Mouse (Mus musculus): ENCODE measurements at regions not wholly inside any gene's neighbourhood (a gene's known extent, or its start where the extent isn't known, plus 50 kb on each side); places are given as distances from the start of the nearest gene placed in this dataset.

DNA sequence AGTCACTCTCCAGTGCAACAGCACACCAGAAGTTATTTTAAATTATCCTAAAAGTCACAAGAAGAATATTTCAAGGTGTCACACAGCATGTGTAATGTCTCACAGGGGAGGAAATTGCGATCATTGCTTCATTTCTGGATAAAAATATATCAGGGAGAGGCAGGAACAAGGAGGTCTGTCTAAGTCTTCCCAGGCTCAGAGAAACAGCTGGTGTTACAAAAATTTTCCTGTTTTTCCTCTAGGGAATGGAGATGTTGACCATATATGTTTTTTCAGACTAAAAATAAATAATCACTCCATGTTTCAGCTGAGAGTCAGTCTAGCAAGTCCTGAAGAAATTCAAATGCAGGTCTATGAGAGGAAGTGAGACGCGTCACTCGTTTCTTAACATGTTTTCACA lies 353.5 kb upstream of the Sphkap start:
- Histone ChIP-seq H3ac (ENCODE audit: control insufficient read depth, insufficient read length) (no peak overlapping the region), H3K4me2 (ENCODE audit: low read depth) (no peak overlapping the region), H3K36me3 (ENCODE audit: control insufficient read depth, insufficient read depth) (no peaks in the 10 kb centered on the region), H3K27me3 (ENCODE audit: control insufficient read depth, insufficient read depth, insufficient read length) (no peaks in the 10 kb centered on the region), H3K4me3 (no peak overlapping the region), H3K79me2 (ENCODE audit: control insufficient read depth, insufficient read depth) (no peaks in the 10 kb centered on the region)
- no peak for TF ChIP-seq CEBPB (IDR thresholded peaks at IDR 0.05; ENCODE audit: insufficient read depth, poor library complexity, severe bottlenecking)
- TF ChIP-seq MYOG (IDR thresholded peaks at IDR 0.05; ENCODE audit: control insufficient read depth in 1 of 3, insufficient read depth in 1 of 3, insufficient read length in 2 of 3, low read depth in 2 of 3) = no peak
- TF ChIP-seq REST (IDR thresholded peaks at IDR 0.05; ENCODE audit: insufficient read depth, insufficient read length) = no peak
- no peak for TF ChIP-seq E2F4 (IDR thresholded peaks at IDR 0.05; ENCODE audit: insufficient read depth)
- no peak for TF ChIP-seq USF1 (IDR thresholded peaks at IDR 0.05; ENCODE audit: low read depth)
- TF ChIP-seq SRF (IDR thresholded peaks at IDR 0.05; ENCODE audit: control insufficient read depth, insufficient read length, low read depth) = no peak
- TF ChIP-seq MYOD1 (IDR thresholded peaks at IDR 0.05; ENCODE audit: control insufficient read depth in 1 of 3, insufficient read length in 2 of 3, low read depth in 2 of 3) = no peak
- no peak for TF ChIP-seq MAX (IDR thresholded peaks at IDR 0.05; ENCODE audit: low read depth)
- TF ChIP-seq POLR2AphosphoS2 (IDR thresholded peaks at IDR 0.05; ENCODE audit: insufficient read length, low read depth) = no peak
- TF ChIP-seq POLR2A (IDR thresholded peaks at IDR 0.05; ENCODE audit: insufficient read length, low read depth) = no peak
- no peak for TF ChIP-seq TCF3 (IDR thresholded peaks at IDR 0.05; ENCODE audit: insufficient read length, low read depth)
- TF ChIP-seq TCF12 (IDR thresholded peaks at IDR 0.05; ENCODE audit: insufficient read depth, poor library complexity, severe bottlenecking) = no peak

- no peak for TF ChIP-seq REST (IDR thresholded peaks at IDR 0.05; ENCODE audit: insufficient read depth, insufficient read length)
- TF ChIP-seq POLR2A (IDR thresholded peaks at IDR 0.05; ENCODE audit: insufficient read length, low read depth) = no peak
- H3ac ChIP-seq (ENCODE audit: control insufficient read depth, insufficient read length) = no peak overlapping the region
- H3K36me3 ChIP-seq (ENCODE audit: control insufficient read depth, insufficient read depth) = no peaks in the 10 kb centered on the region
- H3K4me3 ChIP-seq = no peak overlapping the region
- H3K27me3 ChIP-seq (ENCODE audit: control insufficient read depth, insufficient read depth, insufficient read length) = no peaks in the 10 kb centered on the region
- no peaks in the 10 kb centered on the region for H3K79me2 ChIP-seq (ENCODE audit: control insufficient read depth, insufficient read depth)
- H3K4me2 ChIP-seq (ENCODE audit: low read depth) = no peak overlapping the region
These were observed 348.9 kb upstream of the Sphkap start for GRCm38 (mm10) chr1:83756866-83757265.

GRCm38 (mm10) chr1:83755336-83755735 lies 347.3 kb upstream of the Sphkap start:
- H3K27me3 ChIP-seq (ENCODE audit: control insufficient read depth, insufficient read depth, insufficient read length) = no peaks in the 10 kb centered on the region
- H3K4me2 ChIP-seq (ENCODE audit: low read depth) = no peak overlapping the region
- H3K79me2 ChIP-seq (ENCODE audit: control insufficient read depth, insufficient read depth) = no peaks in the 10 kb centered on the region
- no peaks in the 10 kb centered on the region for H3K36me3 ChIP-seq (ENCODE audit: control insufficient read depth, insufficient read depth)
- no peak overlapping the region for H3ac ChIP-seq (ENCODE audit: control insufficient read depth, insufficient read length)
- no peak overlapping the region for H3K4me3 ChIP-seq
- TF ChIP-seq POLR2A (IDR thresholded peaks at IDR 0.05; ENCODE audit: insufficient read length, low read depth) (no peak), TCF3 (IDR thresholded peaks at IDR 0.05; ENCODE audit: insufficient read length, low read depth) (no peak), TCF12 (IDR thresholded peaks at IDR 0.05; ENCODE audit: insufficient read depth, poor library complexity, severe bottlenecking) (no peak), CEBPB (IDR thresholded peaks at IDR 0.05; ENCODE audit: insufficient read depth, poor library complexity, severe bottlenecking) (no peak), MYOD1 (IDR thresholded peaks at IDR 0.05; ENCODE audit: control insufficient read depth in 1 of 3, insufficient read length in 2 of 3, low read depth in 2 of 3) (no peak), REST (IDR thresholded peaks at IDR 0.05; ENCODE audit: insufficient read depth, insufficient read length) (no peak), SRF (IDR thresholded peaks at IDR 0.05; ENCODE audit: control insufficient read depth, insufficient read length, low read depth) (no peak), USF1 (IDR thresholded peaks at IDR 0.05; ENCODE audit: low read depth) (no peak), MYOG (IDR thresholded peaks at IDR 0.05; ENCODE audit: control insufficient read depth in 1 of 3, insufficient read depth in 1 of 3, insufficient read length in 2 of 3, low read depth in 2 of 3) (no peak), E2F4 (IDR thresholded peaks at IDR 0.05; ENCODE audit: insufficient read depth) (no peak), POLR2AphosphoS2 (IDR thresholded peaks at IDR 0.05; ENCODE audit: insufficient read length, low read depth) (no peak), MAX (IDR thresholded peaks at IDR 0.05; ENCODE audit: low read depth) (no peak)

DNA sequence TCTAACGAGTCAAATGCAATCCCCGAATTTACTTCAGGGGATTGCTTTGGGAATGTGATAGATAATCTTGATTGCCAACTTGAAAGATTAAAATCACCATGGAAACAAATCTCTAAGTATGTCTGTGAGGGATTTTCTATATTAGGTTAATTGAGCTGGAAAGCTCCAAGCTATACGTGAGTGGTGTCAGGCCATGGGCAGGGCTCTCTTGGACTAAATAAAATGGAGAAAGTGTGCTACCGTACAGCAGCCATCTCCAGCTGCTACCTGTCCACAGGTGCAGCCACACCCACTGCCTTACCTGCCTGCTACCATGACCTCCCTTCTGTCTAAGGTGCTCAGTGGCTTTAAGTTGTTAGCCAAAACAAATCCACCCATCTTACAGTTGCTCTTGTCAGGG lies 345.0 kb upstream of the Sphkap start:
- no peak overlapping the region for H3ac ChIP-seq (ENCODE audit: control insufficient read depth, insufficient read length)
- no peaks in the 10 kb centered on the region for H3K27me3 ChIP-seq (ENCODE audit: control insufficient read depth, insufficient read depth, insufficient read length)
- no peak for TF ChIP-seq POLR2AphosphoS2 (IDR thresholded peaks at IDR 0.05; ENCODE audit: insufficient read length, low read depth)
- TF ChIP-seq SRF (IDR thresholded peaks at IDR 0.05; ENCODE audit: control insufficient read depth, insufficient read length, low read depth) = no peak
- TF ChIP-seq CEBPB (IDR thresholded peaks at IDR 0.05; ENCODE audit: insufficient read depth, poor library complexity, severe bottlenecking) = no peak
- TF ChIP-seq MYOG (IDR thresholded peaks at IDR 0.05; ENCODE audit: control insufficient read depth in 1 of 3, insufficient read depth in 1 of 3, insufficient read length in 2 of 3, low read depth in 2 of 3) = no peak
- no peak for TF ChIP-seq MYOD1 (IDR thresholded peaks at IDR 0.05; ENCODE audit: control insufficient read depth in 1 of 3, insufficient read length in 2 of 3, low read depth in 2 of 3)
- H3K36me3 ChIP-seq (ENCODE audit: control insufficient read depth, insufficient read depth) = no peaks in the 10 kb centered on the region
- H3K4me2 ChIP-seq (ENCODE audit: low read depth) = no peak overlapping the region
- no peak overlapping the region for H3K4me3 ChIP-seq
- no peaks in the 10 kb centered on the region for H3K79me2 ChIP-seq (ENCODE audit: control insufficient read depth, insufficient read depth)

DNA sequence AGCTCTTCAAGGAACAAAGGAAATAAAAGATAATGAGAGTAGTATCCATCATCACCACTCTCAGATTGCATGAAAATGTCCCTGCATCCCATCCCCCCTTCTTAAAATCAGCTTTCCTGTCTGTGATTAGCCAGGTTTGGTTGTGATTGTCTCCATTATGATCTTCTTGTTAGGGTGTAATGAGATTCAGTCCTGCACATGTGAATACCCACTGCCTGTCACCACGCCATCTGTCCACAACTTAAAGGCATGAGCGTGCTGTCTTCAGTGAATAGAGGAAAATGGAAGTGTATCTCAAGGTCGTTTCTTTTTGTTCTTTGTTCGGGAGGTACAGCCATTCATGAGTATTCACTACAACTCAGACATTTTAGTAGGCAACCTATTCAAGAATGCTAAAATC lies 341.0 kb upstream of the Sphkap start:
- H3ac ChIP-seq (ENCODE audit: control insufficient read depth, insufficient read length) = no peak overlapping the region
- no peaks in the 10 kb centered on the region for H3K79me2 ChIP-seq (ENCODE audit: control insufficient read depth, insufficient read depth)
- no peaks in the 10 kb centered on the region for H3K27me3 ChIP-seq (ENCODE audit: control insufficient read depth, insufficient read depth, insufficient read length)
- no peaks in the 10 kb centered on the region for H3K36me3 ChIP-seq (ENCODE audit: control insufficient read depth, insufficient read depth)
- no peak for TF ChIP-seq SRF (IDR thresholded peaks at IDR 0.05; ENCODE audit: control insufficient read depth, insufficient read length, low read depth)
- TF ChIP-seq USF1 (IDR thresholded peaks at IDR 0.05; ENCODE audit: low read depth) = no peak
- no peak for TF ChIP-seq POLR2A (IDR thresholded peaks at IDR 0.05; ENCODE audit: insufficient read length, low read depth)
- TF ChIP-seq E2F4 (IDR thresholded peaks at IDR 0.05; ENCODE audit: insufficient read depth) = no peak
- no peak for TF ChIP-seq POLR2AphosphoS2 (IDR thresholded peaks at IDR 0.05; ENCODE audit: insufficient read length, low read depth)
- TF ChIP-seq TCF12 (IDR thresholded peaks at IDR 0.05; ENCODE audit: insufficient read depth, poor library complexity, severe bottlenecking) = no peak
- no peak for TF ChIP-seq MYOG (IDR thresholded peaks at IDR 0.05; ENCODE audit: control insufficient read depth in 1 of 3, insufficient read depth in 1 of 3, insufficient read length in 2 of 3, low read depth in 2 of 3)
- TF ChIP-seq REST (IDR thresholded peaks at IDR 0.05; ENCODE audit: insufficient read depth, insufficient read length) = no peak
- TF ChIP-seq MYOD1 (IDR thresholded peaks at IDR 0.05; ENCODE audit: control insufficient read depth in 1 of 3, insufficient read length in 2 of 3, low read depth in 2 of 3) = no peak
- TF ChIP-seq MAX (IDR thresholded peaks at IDR 0.05; ENCODE audit: low read depth) = no peak
- no peak for TF ChIP-seq TCF3 (IDR thresholded peaks at IDR 0.05; ENCODE audit: insufficient read length, low read depth)
- TF ChIP-seq CEBPB (IDR thresholded peaks at IDR 0.05; ENCODE audit: insufficient read depth, poor library complexity, severe bottlenecking) = no peak
- H3K4me3 ChIP-seq = no peak overlapping the region
- no peak overlapping the region for H3K4me2 ChIP-seq (ENCODE audit: low read depth)
